18 mouse cellular contexts compared by ENCODE assay signal in genomic region chr4:41758701-41759100, GRCm38 (mm10). TPM values are rescaled to one million over a fixed set of nuclear protein-coding genes. Genes with fewer than 3 reads are reported as not detected.
DNase-seq lines count a peak whose midpoint lies in the region; ATAC-seq and TF ChIP-seq lines count a peak whose summit lies in the region.
"Had no signal": no experiment of that assay in that cellular context is flagged by ENCODE, and none has a peak within 500 bp of the region (broad histone marks: within the 10 kb centered on the region; RNA-seq: fewer than 3 reads in every experiment).

No protein-coding gene starts in this region.

- H3K4me2 ChIP-seq in embryonic facial prominence, embryonic 13.5 days = no peak overlapping the region
- H3K4me2 ChIP-seq in heart, embryonic 15.5 days = no peak overlapping the region
- no peak overlapping the region for H3K4me2 ChIP-seq in liver, embryonic 13.5 days
- no peak overlapping the region for H3K4me2 ChIP-seq in midbrain, postnatal 0 days (ENCODE audit: low read depth, low read length, poor library complexity, severe bottlenecking)
- H3K4me2 ChIP-seq: embryonic facial prominence, embryonic 15.5 days; lung, embryonic 14.5 days had no signal

- WGBS in embryonic facial prominence, embryonic 13.5 days = 90% methylated on average over 4 of the region's 4 CpGs
- WGBS in embryonic facial prominence, embryonic 10.5 days = 93% methylated on average over 4 of the region's 4 CpGs
- WGBS in heart, embryonic 15.5 days = 89% methylated on average over 4 of the region's 4 CpGs
- 81% methylated on average over 4 of the region's 4 CpGs for WGBS in liver, adult 2 months
- WGBS in liver, embryonic 13.5 days (ENCODE audit: insufficient replicate concordance) = 85% methylated on average over 4 of the region's 4 CpGs
- 94% methylated on average over 4 of the region's 4 CpGs for WGBS in midbrain, postnatal 0 days

- H3K79me2 ChIP-seq in liver, adult 2 months (ENCODE audit: control insufficient read depth, insufficient read depth, low read length) = peaks cover 6% of the 10 kb centered on the region; the same call in 1 of the 2 replicates

- peaks cover 53% of the 10 kb centered on the region for H3K4me1 ChIP-seq in embryonic facial prominence, embryonic 13.5 days
- peaks cover 65% of the 10 kb centered on the region for H3K4me1 ChIP-seq in embryonic facial prominence, embryonic 10.5 days
- peaks cover 59% of the 10 kb centered on the region for H3K4me1 ChIP-seq in heart, embryonic 15.5 days (replicated peaks)
- H3K4me1 ChIP-seq in liver, adult 2 months (ENCODE audit: control insufficient read depth, insufficient read depth, low read length) = peaks cover 40% of the 10 kb centered on the region
- peaks cover 56% of the 10 kb centered on the region for H3K4me1 ChIP-seq in liver, embryonic 13.5 days (replicated peaks)
- H3K4me1 ChIP-seq in midbrain, postnatal 0 days (ENCODE audit: insufficient read depth, low read length) = no peaks in the 10 kb centered on the region; the same call in 1 of the 2 replicates

- no peaks in the 10 kb centered on the region for H3K27me3 ChIP-seq in embryonic facial prominence, embryonic 13.5 days
- H3K27me3 ChIP-seq in embryonic facial prominence, embryonic 10.5 days (replicated peaks; ENCODE audit: low read depth, poor library complexity, severe bottlenecking) = no peaks in the 10 kb centered on the region
- H3K27me3 ChIP-seq in heart, embryonic 15.5 days = no peaks in the 10 kb centered on the region
- no peaks in the 10 kb centered on the region for H3K27me3 ChIP-seq in liver, adult 2 months (ENCODE audit: control insufficient read depth, insufficient read depth, low read length)
- no peaks in the 10 kb centered on the region for H3K27me3 ChIP-seq in liver, embryonic 13.5 days
- H3K27me3 ChIP-seq in midbrain, postnatal 0 days (ENCODE audit: insufficient read depth, low read length) = no peaks in the 10 kb centered on the region
- H3K27me3 ChIP-seq: embryonic facial prominence, embryonic 15.5 days had no signal

- TF ChIP-seq POLR2A in liver, adult 2 months (IDR thresholded peaks at IDR 0.05; ENCODE audit: extremely low read depth, insufficient read depth, low read length) = no peak

- no peak for ATAC-seq in embryonic facial prominence, embryonic 13.5 days (ENCODE audit: insufficient number of reproducible peaks, insufficient read depth, low FRiP score, low TSS enrichment, low read depth)
- no peak for ATAC-seq in heart, embryonic 15.5 days (replicated peaks; ENCODE audit: insufficient number of reproducible peaks, insufficient read depth, low FRiP score, low read depth)
- no peak for ATAC-seq in liver, embryonic 13.5 days (ENCODE audit: low read depth)
- ATAC-seq in midbrain, postnatal 0 days (ENCODE audit: low FRiP score) = no peak
- ATAC-seq: activated CD4-positive, CD25-positive, alpha-beta regulatory T cell, adult 4 months had no signal

- TF ChIP-seq CTCF in liver, adult 2 months (IDR thresholded peaks at IDR 0.05; ENCODE audit: low read depth, low read length) = no peak
- no peak for TF ChIP-seq CTCF in midbrain, postnatal 0 days (IDR thresholded peaks at IDR 0.05)

- no peak overlapping the region for H3K9ac ChIP-seq in embryonic facial prominence, embryonic 13.5 days
- no peak overlapping the region for H3K9ac ChIP-seq in heart, embryonic 15.5 days
- H3K9ac ChIP-seq in liver, adult 2 months (ENCODE audit: low read depth, low read length) = peak overlapping the region; percentile 48
- no peak overlapping the region for H3K9ac ChIP-seq in liver, embryonic 13.5 days
- no peak overlapping the region; the same call in 1 of the 2 replicates for H3K9ac ChIP-seq in midbrain, postnatal 0 days (replicated peaks; ENCODE audit: low read length, poor library complexity, severe bottlenecking)
- H3K9ac ChIP-seq: embryonic facial prominence, embryonic 15.5 days; lung, embryonic 14.5 days had no signal

- peaks cover 24% of the 10 kb centered on the region for H3K36me3 ChIP-seq in embryonic facial prominence, embryonic 13.5 days
- peaks cover 19% of the 10 kb centered on the region for H3K36me3 ChIP-seq in embryonic facial prominence, embryonic 10.5 days (replicated peaks)
- H3K36me3 ChIP-seq in heart, embryonic 15.5 days = peaks cover 9% of the 10 kb centered on the region; the same call in 1 of the 2 replicates
- H3K36me3 ChIP-seq in liver, adult 2 months (ENCODE audit: control insufficient read depth, insufficient read depth, low read length) = no peaks in the 10 kb centered on the region; the same call in 1 of the 2 replicates
- peaks cover 19% of the 10 kb centered on the region; the same call in 1 of the 2 replicates for H3K36me3 ChIP-seq in liver, embryonic 13.5 days
- 0 out of 2 replicates have a peak, but pooled peaks cover 4% of the 10 kb centered on the region for H3K36me3 ChIP-seq in midbrain, postnatal 0 days (ENCODE audit: insufficient read depth, low read length)

- H3K27ac ChIP-seq in embryonic facial prominence, embryonic 13.5 days = 0 out of 2 replicates have a peak overlapping the region, but pooled peaks have one; percentile 99
- no peak overlapping the region for H3K27ac ChIP-seq in embryonic facial prominence, embryonic 10.5 days (replicated peaks)
- H3K27ac ChIP-seq in heart, embryonic 15.5 days = peak overlapping the region; percentile 95
- peak overlapping the region; percentile 96 for H3K27ac ChIP-seq in liver, adult 2 months (replicated peaks; ENCODE audit: insufficient read depth, low read depth, low read length)
- H3K27ac ChIP-seq in liver, embryonic 13.5 days = peak overlapping the region; percentile 80
- H3K27ac ChIP-seq in midbrain, postnatal 0 days (ENCODE audit: low read depth, low read length) = no peak overlapping the region

- no peak for DNase-seq in embryonic facial prominence, embryonic 10.5 days (ENCODE audit: low spot score)
- no peak for DNase-seq in heart, postnatal 4 days
- DNase-seq in liver, adult 2 months (ENCODE audit: extremely low read depth, low read depth, low spot score) = no peak
- DNase-seq in liver = no peak
- DNase-seq in liver, embryonic 13.5 days = no peak
- DNase-seq in midbrain, postnatal 0 days (ENCODE audit: low spot score) = no peak
- DNase-seq: gastrocnemius, postnatal 36 days; midbrain, embryonic 14.5 days; right cerebral cortex, postnatal 14 days had no signal

- no peak overlapping the region for H3K4me3 ChIP-seq in embryonic facial prominence, embryonic 13.5 days
- H3K4me3 ChIP-seq in embryonic facial prominence, embryonic 10.5 days = no peak overlapping the region
- no peak overlapping the region for H3K4me3 ChIP-seq in heart, embryonic 15.5 days
- H3K4me3 ChIP-seq in liver, adult 2 months (ENCODE audit: insufficient read depth, low read depth, low read length) = no peak overlapping the region
- no peak overlapping the region for H3K4me3 ChIP-seq in liver, embryonic 13.5 days (replicated peaks)
- no peak overlapping the region for H3K4me3 ChIP-seq in midbrain, postnatal 0 days (ENCODE audit: low read depth, low read length)
- H3K4me3 ChIP-seq: embryonic facial prominence, embryonic 15.5 days; limb, embryonic 10.5 days had no signal

- H3K9me3 ChIP-seq in embryonic facial prominence, embryonic 13.5 days = no peaks in the 10 kb centered on the region
- H3K9me3 ChIP-seq in embryonic facial prominence, embryonic 10.5 days = no peaks in the 10 kb centered on the region
- H3K9me3 ChIP-seq in heart, embryonic 15.5 days (replicated peaks) = no peaks in the 10 kb centered on the region
- H3K9me3 ChIP-seq in liver, embryonic 13.5 days (replicated peaks) = no peaks in the 10 kb centered on the region
- H3K9me3 ChIP-seq in midbrain, postnatal 0 days (ENCODE audit: low read length) = no peaks in the 10 kb centered on the region
- H3K9me3 ChIP-seq: embryonic facial prominence, embryonic 15.5 days; limb, embryonic 10.5 days had no signal

RNA-seq across cellular contexts. Expression of gene Sigmar1, which starts 2.7 kb away (rescaled TPM):
- polyA plus RNA-seq in embryonic facial prominence, embryonic 13.5 days (2015; fragmentation: Nextera tagmentation; extraction: Ambion mirVana) = 83.8 and 87.7 TPM in 2 replicates
- polyA plus RNA-seq in embryonic facial prominence, embryonic 10.5 days (2016; fragmentation: Nextera tagmentation; extraction: Ambion mirVana) = 87.6 and 91.5 TPM in 2 replicates
- 41.7 and 60.3 TPM in 2 replicates for polyA plus RNA-seq in heart, embryonic 15.5 days (2015; fragmentation: Nextera tagmentation; extraction: Ambion mirVana)
- total RNA-seq in heart, postnatal 4 days (2021) = 10 to 100 TPM; 26.8 to 28.9 TPM
- total RNA-seq in liver, adult 2 months (2014; rRNA removed) = 69.3 and 82.2 TPM in 2 replicates
- polyA plus RNA-seq in liver, adult 2 months (2012; rRNA removed) = 362 and 423 TPM in 2 replicates
- 45.1 and 45.2 TPM in 2 replicates for polyA plus RNA-seq in liver, embryonic 13.5 days (2015; fragmentation: Nextera tagmentation; extraction: Ambion mirVana)
- total RNA-seq in midbrain, postnatal 0 days (2014; rRNA removed) = 34.1 and 45.4 TPM in 2 replicates
- 44.8 and 55.4 TPM in 2 replicates for polyA plus RNA-seq in midbrain, postnatal 0 days (2015; fragmentation: Nextera tagmentation; extraction: Ambion mirVana)

RNA-seq across cellular contexts. Expression of gene Galt, which starts 3.7 kb away (rescaled TPM):
- polyA plus RNA-seq in embryonic facial prominence, embryonic 13.5 days (2015; fragmentation: Nextera tagmentation; extraction: Ambion mirVana) = 43.4 and 47.9 TPM in 2 replicates
- polyA plus RNA-seq in embryonic facial prominence, embryonic 10.5 days (2016; fragmentation: Nextera tagmentation; extraction: Ambion mirVana) = 31.2 and 34.3 TPM in 2 replicates
- 54.8 and 59.2 TPM in 2 replicates for polyA plus RNA-seq in heart, embryonic 15.5 days (2015; fragmentation: Nextera tagmentation; extraction: Ambion mirVana)
- 10 to 100 TPM; 53.4 to 58.8 TPM for total RNA-seq in heart, postnatal 4 days (2021)
- 52.4 and 57.9 TPM in 2 replicates for total RNA-seq in liver, adult 2 months (2014; rRNA removed)
- polyA plus RNA-seq in liver, adult 2 months (2012; rRNA removed) = 204 and 217 TPM in 2 replicates
- polyA plus RNA-seq in liver, embryonic 13.5 days (2015; fragmentation: Nextera tagmentation; extraction: Ambion mirVana) = 22.5 and 25.0 TPM in 2 replicates
- total RNA-seq in midbrain, postnatal 0 days (2014; rRNA removed) = 53.7 and 68.1 TPM in 2 replicates
- 54.0 and 60.0 TPM in 2 replicates for polyA plus RNA-seq in midbrain, postnatal 0 days (2015; fragmentation: Nextera tagmentation; extraction: Ambion mirVana)

RNA-seq across cellular contexts. Expression of gene Ccl27a, which starts 15.3 kb away (rescaled TPM):
- 63.5 and 65.5 TPM in 2 replicates for polyA plus RNA-seq in embryonic facial prominence, embryonic 13.5 days (2015; fragmentation: Nextera tagmentation; extraction: Ambion mirVana)
- 41.4 and 43.2 TPM in 2 replicates for polyA plus RNA-seq in embryonic facial prominence, embryonic 10.5 days (2016; fragmentation: Nextera tagmentation; extraction: Ambion mirVana)
- polyA plus RNA-seq in heart, embryonic 15.5 days (2015; fragmentation: Nextera tagmentation; extraction: Ambion mirVana) = 40.2 and 47.1 TPM in 2 replicates
- 10 to 100 TPM; 24.7 to 34.9 TPM for total RNA-seq in heart, postnatal 4 days (2021)
- total RNA-seq in liver, adult 2 months (2014; rRNA removed) = 11.9 and 13.1 TPM in 2 replicates
- 33.3 and 39.4 TPM in 2 replicates for polyA plus RNA-seq in liver, adult 2 months (2012; rRNA removed)
- 7.1 and 7.6 TPM in 2 replicates for polyA plus RNA-seq in liver, embryonic 13.5 days (2015; fragmentation: Nextera tagmentation; extraction: Ambion mirVana)
- 191 and 237 TPM in 2 replicates for total RNA-seq in midbrain, postnatal 0 days (2014; rRNA removed)
- polyA plus RNA-seq in midbrain, postnatal 0 days (2015; fragmentation: Nextera tagmentation; extraction: Ambion mirVana) = 318 and 329 TPM in 2 replicates

RNA-seq across cellular contexts. Expression of gene Arid3c, which starts 27.8 kb away (rescaled TPM):
- polyA plus RNA-seq in embryonic facial prominence, embryonic 13.5 days (2015; fragmentation: Nextera tagmentation; extraction: Ambion mirVana) = 0.15 and 0.20 TPM in 2 replicates
- polyA plus RNA-seq in embryonic facial prominence, embryonic 10.5 days (2016; fragmentation: Nextera tagmentation; extraction: Ambion mirVana) = 0.50 and 0.86 TPM in 2 replicates
- not detected in 2 replicates for polyA plus RNA-seq in heart, embryonic 15.5 days (2015; fragmentation: Nextera tagmentation; extraction: Ambion mirVana)
- total RNA-seq in heart, postnatal 4 days (2021) = not detected
- not detected in 2 replicates for total RNA-seq in liver, adult 2 months (2014; rRNA removed)
- not detected in 2 replicates for polyA plus RNA-seq in liver, adult 2 months (2012; rRNA removed)
- polyA plus RNA-seq in liver, embryonic 13.5 days (2015; fragmentation: Nextera tagmentation; extraction: Ambion mirVana) = not detected in 2 replicates
- total RNA-seq in midbrain, postnatal 0 days (2014; rRNA removed) = 0.27 and 0.33 TPM in 2 replicates
- polyA plus RNA-seq in midbrain, postnatal 0 days (2015; fragmentation: Nextera tagmentation; extraction: Ambion mirVana) = 0.42 and 0.48 TPM in 2 replicates
- total RNA-seq: adrenal gland, postnatal 4 days; gastrocnemius, postnatal 36 days; layer of hippocampus, postnatal 25 days; megakaryocyte progenitor cell, adult 5-6 weeks had no signal
- polyA plus RNA-seq: activated CD4-positive, CD25-positive, alpha-beta regulatory T cell, adult 4 months; limb, embryonic 10.5 days; lung, embryonic 14.5 days had no signal

RNA-seq across cellular contexts. Expression of gene Dctn3, which starts 35.7 kb away (rescaled TPM):
- 123 and 128 TPM in 2 replicates for polyA plus RNA-seq in embryonic facial prominence, embryonic 13.5 days (2015; fragmentation: Nextera tagmentation; extraction: Ambion mirVana)
- polyA plus RNA-seq in embryonic facial prominence, embryonic 10.5 days (2016; fragmentation: Nextera tagmentation; extraction: Ambion mirVana) = 133 and 140 TPM in 2 replicates
- 122 and 125 TPM in 2 replicates for polyA plus RNA-seq in heart, embryonic 15.5 days (2015; fragmentation: Nextera tagmentation; extraction: Ambion mirVana)
- total RNA-seq in heart, postnatal 4 days (2021) = 10 to 100 TPM; 77.5 to 86.9 TPM
- total RNA-seq in liver, adult 2 months (2014; rRNA removed) = 33.4 and 40.2 TPM in 2 replicates
- polyA plus RNA-seq in liver, adult 2 months (2012; rRNA removed) = 43.2 and 44.5 TPM in 2 replicates
- 86.4 and 90.0 TPM in 2 replicates for polyA plus RNA-seq in liver, embryonic 13.5 days (2015; fragmentation: Nextera tagmentation; extraction: Ambion mirVana)
- 122 and 150 TPM in 2 replicates for total RNA-seq in midbrain, postnatal 0 days (2014; rRNA removed)
- 308 and 345 TPM in 2 replicates for polyA plus RNA-seq in midbrain, postnatal 0 days (2015; fragmentation: Nextera tagmentation; extraction: Ambion mirVana)

Comparison
In these comparisons a context has a peak if more than half of its experiments do, and no peak if none do; other contexts are left out.
1. H3K27ac ChIP-seq: peak in embryonic facial prominence, embryonic 13.5 days (single experiment), heart, embryonic 15.5 days (single experiment), liver, adult 2 months (single experiment) and liver, embryonic 13.5 days (single experiment); none in embryonic facial prominence, embryonic 10.5 days (single experiment) and midbrain, postnatal 0 days (single experiment).